ENCODE assay signal across 8 mouse cellular contexts in the genomic region with DNA sequence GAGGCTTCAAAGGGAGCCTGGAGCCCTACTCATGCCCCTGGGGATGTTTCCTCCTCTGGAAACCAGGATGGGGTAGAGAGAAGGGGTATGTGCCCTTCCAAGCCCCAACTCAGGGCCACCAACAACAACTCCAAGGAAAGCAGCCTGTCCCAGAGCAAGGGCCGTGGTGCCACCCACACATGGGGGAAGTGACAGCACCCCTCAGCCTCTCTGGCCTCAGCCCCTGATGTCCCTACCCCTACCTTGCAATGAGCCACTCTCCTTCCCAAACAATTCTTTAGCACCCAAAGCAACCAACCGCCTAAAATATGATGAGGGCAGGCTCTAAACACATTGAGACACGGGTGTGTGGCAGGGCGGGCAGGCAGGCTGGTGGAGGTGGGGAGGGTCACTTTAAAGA. TPM values are rescaled to one million over a fixed set of nuclear protein-coding genes. Genes with fewer than 3 reads are reported as not detected.
DNase-seq lines count a peak whose midpoint lies in the region; ATAC-seq lines count a peak whose summit lies in the region.

No protein-coding gene starts in this region.

- H3K4me2 ChIP-seq in lung, embryonic 16.5 days (ENCODE audit: low read depth, low read length) = peak overlapping the region; percentile 92
- H3K4me2 ChIP-seq in limb, embryonic 13.5 days (replicated peaks) = peak overlapping the region; percentile 82
- peak overlapping the region; percentile 86 for H3K4me2 ChIP-seq in stomach, embryonic 15.5 days

- H3K4me1 ChIP-seq in lung, embryonic 16.5 days (replicated peaks; ENCODE audit: control insufficient read depth, insufficient read depth, low read length) = peaks cover 47% of the 10 kb centered on the region
- H3K4me1 ChIP-seq in limb, embryonic 13.5 days = peaks cover 47% of the 10 kb centered on the region
- peaks cover 47% of the 10 kb centered on the region for H3K4me1 ChIP-seq in stomach, embryonic 15.5 days

- H3K27me3 ChIP-seq in lung, embryonic 16.5 days (ENCODE audit: control insufficient read depth, insufficient read depth, low read depth, low read length) = no peaks in the 10 kb centered on the region
- peaks cover 5% of the 10 kb centered on the region for H3K27me3 ChIP-seq in limb, embryonic 13.5 days
- 0 out of 2 replicates have a peak, but pooled peaks cover 5% of the 10 kb centered on the region for H3K27me3 ChIP-seq in stomach, embryonic 15.5 days (replicated peaks)

- H3K27ac ChIP-seq in lung, embryonic 16.5 days (ENCODE audit: low read length) = no peak overlapping the region
- H3K27ac ChIP-seq in limb, embryonic 13.5 days = no peak overlapping the region
- H3K27ac ChIP-seq in stomach, embryonic 15.5 days = no peak overlapping the region

- peaks cover 14% of the 10 kb centered on the region for H3K36me3 ChIP-seq in lung, embryonic 16.5 days (ENCODE audit: control insufficient read depth, insufficient read depth, low read length)
- H3K36me3 ChIP-seq in limb, embryonic 13.5 days = peaks cover 31% of the 10 kb centered on the region
- peaks cover 19% of the 10 kb centered on the region; the same call in 1 of the 2 replicates for H3K36me3 ChIP-seq in stomach, embryonic 15.5 days

- H3K9me3 ChIP-seq in lung, embryonic 16.5 days (ENCODE audit: control insufficient read depth, low read length) = no peaks in the 10 kb centered on the region
- H3K9me3 ChIP-seq in limb, embryonic 13.5 days = no peaks in the 10 kb centered on the region
- H3K9me3 ChIP-seq in stomach, embryonic 15.5 days = no peaks in the 10 kb centered on the region

- ATAC-seq in cerebellum, adult (ENCODE audit: insufficient number of reproducible peaks, low FRiP score, low TSS enrichment) = no peak
- ATAC-seq in lung, embryonic 16.5 days (ENCODE audit: low read depth) = no peak
- ATAC-seq in limb, embryonic 13.5 days (ENCODE audit: low FRiP score, low read depth) = no peak
- no peak for ATAC-seq in stomach, embryonic 15.5 days (ENCODE audit: insufficient read depth, low FRiP score, low read depth)

- WGBS in lung, embryonic 16.5 days = 30% methylated on average over 4 of the region's 4 CpGs
- 33% methylated on average over 4 of the region's 4 CpGs for WGBS in limb, embryonic 13.5 days
- 39% methylated on average over 4 of the region's 4 CpGs for WGBS in stomach, embryonic 15.5 days

- H3K4me3 ChIP-seq in lung, embryonic 16.5 days (ENCODE audit: low read length) = peak overlapping the region; percentile 54
- H3K4me3 ChIP-seq in limb, embryonic 13.5 days = peak overlapping the region; percentile 49
- H3K4me3 ChIP-seq in stomach, embryonic 15.5 days (replicated peaks) = peak overlapping the region; percentile 42

- H3K9ac ChIP-seq in lung, embryonic 16.5 days (ENCODE audit: low read length) = peak overlapping the region; percentile 61; the same call in 1 of the 2 replicates
- peak overlapping the region; percentile 70 for H3K9ac ChIP-seq in limb, embryonic 13.5 days
- H3K9ac ChIP-seq in stomach, embryonic 15.5 days = no peak overlapping the region

- peak; percentile 15 for DNase-seq in cerebellum, adult 9-11 months
- DNase-seq in lung, postnatal 10 days = no peak
- DNase-seq in layer of hippocampus, postnatal 25 days (ENCODE audit: extremely low spot score in 1 of 2, low spot score in 1 of 2) = no peak
- DNase-seq in layer of hippocampus, postnatal 10 days (ENCODE audit: low spot score in 2 of 2) = no peak

RNA-seq across cellular contexts. Expression of a gene that starts 6.1 kb away (rescaled TPM):
- polyA plus RNA-seq in lung, embryonic 16.5 days (2015; fragmentation: Nextera tagmentation; extraction: Ambion mirVana) = 49.4 and 49.7 TPM in 2 replicates
- polyA plus RNA-seq in limb, embryonic 13.5 days (2015; fragmentation: Nextera tagmentation; extraction: Ambion mirVana) = 21.4 and 21.7 TPM in 2 replicates
- 26.9 and 29.8 TPM in 2 replicates for polyA plus RNA-seq in stomach, embryonic 15.5 days (2015; fragmentation: Nextera tagmentation; extraction: Ambion mirVana)
- total RNA-seq in layer of hippocampus, postnatal 25 days (2021) = 10 to 100 TPM; 31.2 to 32.7 TPM
- 10 to 100 TPM; 75.5 to 81.2 TPM for total RNA-seq in layer of hippocampus, postnatal 10 days (2021)

RNA-seq across cellular contexts. Expression of a gene that starts 12.8 kb away (rescaled TPM):
- 150 and 157 TPM in 2 replicates for polyA plus RNA-seq in lung, embryonic 16.5 days (2015; fragmentation: Nextera tagmentation; extraction: Ambion mirVana)
- 145 and 149 TPM in 2 replicates for polyA plus RNA-seq in limb, embryonic 13.5 days (2015; fragmentation: Nextera tagmentation; extraction: Ambion mirVana)
- 133 and 134 TPM in 2 replicates for polyA plus RNA-seq in stomach, embryonic 15.5 days (2015; fragmentation: Nextera tagmentation; extraction: Ambion mirVana)
- 10 to 100 TPM; 65.6 to 67.4 TPM for total RNA-seq in layer of hippocampus, postnatal 25 days (2021)
- 10 to 100 TPM; 52.8 to 58.3 TPM for total RNA-seq in layer of hippocampus, postnatal 10 days (2021)

RNA-seq across cellular contexts. Expression of a gene that starts 31.8 kb away (rescaled TPM):
- polyA plus RNA-seq in lung, embryonic 16.5 days (2015; fragmentation: Nextera tagmentation; extraction: Ambion mirVana) = 91.2 and 91.9 TPM in 2 replicates
- polyA plus RNA-seq in limb, embryonic 13.5 days (2015; fragmentation: Nextera tagmentation; extraction: Ambion mirVana) = 127 and 133 TPM in 2 replicates
- polyA plus RNA-seq in stomach, embryonic 15.5 days (2015; fragmentation: Nextera tagmentation; extraction: Ambion mirVana) = 89.4 and 91.5 TPM in 2 replicates
- total RNA-seq in layer of hippocampus, postnatal 25 days (2021) = 10 to 100 TPM; 70.8 to 71.9 TPM
- 10 to 100 TPM; 73.4 to 95.8 TPM for total RNA-seq in layer of hippocampus, postnatal 10 days (2021)

RNA-seq across cellular contexts. Expression of a gene that starts 31.9 kb away (rescaled TPM):
- polyA plus RNA-seq in lung, embryonic 16.5 days (2015; fragmentation: Nextera tagmentation; extraction: Ambion mirVana) = 69.1 and 69.7 TPM in 2 replicates
- 72.7 and 73.7 TPM in 2 replicates for polyA plus RNA-seq in limb, embryonic 13.5 days (2015; fragmentation: Nextera tagmentation; extraction: Ambion mirVana)
- polyA plus RNA-seq in stomach, embryonic 15.5 days (2015; fragmentation: Nextera tagmentation; extraction: Ambion mirVana) = 75.8 and 84.2 TPM in 2 replicates
- total RNA-seq in layer of hippocampus, postnatal 25 days (2021) = 10 to 100 TPM; 81.5 to 96.6 TPM
- 10 to 100 TPM; 66.3 to 76.9 TPM for total RNA-seq in layer of hippocampus, postnatal 10 days (2021)

RNA-seq across cellular contexts. Expression of a gene that starts 47.9 kb away (rescaled TPM):
- 18.2 and 18.5 TPM in 2 replicates for polyA plus RNA-seq in lung, embryonic 16.5 days (2015; fragmentation: Nextera tagmentation; extraction: Ambion mirVana)
- 46.3 and 46.6 TPM in 2 replicates for polyA plus RNA-seq in limb, embryonic 13.5 days (2015; fragmentation: Nextera tagmentation; extraction: Ambion mirVana)
- polyA plus RNA-seq in stomach, embryonic 15.5 days (2015; fragmentation: Nextera tagmentation; extraction: Ambion mirVana) = 25.8 and 26.5 TPM in 2 replicates
- 1 to 10 TPM; 2.0 to 2.3 TPM for total RNA-seq in layer of hippocampus, postnatal 25 days (2021)
- total RNA-seq in layer of hippocampus, postnatal 10 days (2021) = 1 to 10 TPM; 4.0 to 4.2 TPM
